Mouse (Mus musculus) olfactory bulb, adult 2 months (tissue): ENCODE data around the gene Synpo2. TPM values are rescaled to one million over a fixed set of nuclear protein-coding genes. Genes with fewer than 3 reads are reported as not detected.

Experiments
- H3K27ac ChIP-seq: fragments of 200-500 bp; 2 replicates; pipeline ENCODE4 v1.5.1; 2012; ENCODE audit warnings: low read depth, low read length; ENCODE audit not compliant: insufficient read depth
- H3K4me1 ChIP-seq: fragments of 200-500 bp; 2 replicates; pipeline ENCODE4 v1.6.1; 2012; ENCODE audit warnings: low read length; ENCODE audit not compliant: control insufficient read depth, insufficient read depth
- H3K4me3 ChIP-seq: fragments of 200-500 bp; 2 replicates; pipeline ENCODE4 v1.5.1; 2012; ENCODE audit warnings: mild to moderate bottlenecking, low read depth, low read length, moderate library complexity; ENCODE audit not compliant: insufficient read depth
- CTCF ChIP-seq: fragments of 200-500 bp; IDR thresholded peaks from 2 replicates; pipeline ENCODE4 v1.5.1; 2012; ENCODE audit warnings: low read depth, mild to moderate bottlenecking, low read length, moderate library complexity; ENCODE audit not compliant: insufficient read depth
- POLR2A ChIP-seq: fragments of 200-500 bp; IDR thresholded peaks from 2 replicates; pipeline ENCODE4 v1.6.1; 2012; ENCODE audit warnings: mild to moderate bottlenecking, low read depth, low read length, moderate library complexity; ENCODE audit not compliant: insufficient read depth
- WGBS: fragments of 180-500 bp; shearing (Covaris S2); methylation state at CpG from one replicate; pipeline ENCODE4 v1.1.7; 2018; 5-methylcytosine and 5-hydroxymethylcytosine counted together
- polyA plus RNA-seq: library from polyadenylated mRNA; stranded (reverse); fragments of >200 nt; gene quantifications from 2 replicates; pipeline ENCODE4 v1.2.4, GENCODE M21; 2012; ENCODE audit warnings: low replicate concordance; ENCODE audit not compliant: missing spikeins, insufficient read depth, insufficient read length

The Synpo2 gene
- polyA plus RNA-seq, 1 experiment: not detected

DNA sequence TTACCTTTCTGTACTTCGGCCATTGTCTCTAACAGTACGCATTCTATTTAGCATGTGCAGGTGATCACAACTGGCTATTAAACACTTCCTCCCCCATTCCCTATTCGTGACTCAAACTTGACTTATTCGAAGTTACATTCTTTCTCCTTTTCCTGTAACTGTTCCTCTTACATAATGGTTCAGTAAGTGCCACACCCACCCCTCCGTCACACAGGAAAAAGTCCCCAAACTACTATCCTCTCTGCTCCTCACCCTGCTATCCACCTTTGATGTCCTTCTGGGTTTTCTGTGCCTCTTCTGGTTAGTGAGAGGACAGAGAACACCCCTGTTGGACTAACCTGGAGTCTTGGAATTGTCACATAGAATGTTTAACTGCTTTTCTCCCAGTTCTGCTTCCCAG is 28.6 kb downstream of the Synpo2 start:
- TF ChIP-seq POLR2A (no peak), CTCF (no peak)
- H3K27ac ChIP-seq: no peak overlapping the region
- H3K4me3 ChIP-seq: no peak overlapping the region
- H3K4me1 ChIP-seq: no peaks in the 10 kb centered on the region
- 77% methylated on average over 5 of the region's 5 CpGs for WGBS

DNA sequence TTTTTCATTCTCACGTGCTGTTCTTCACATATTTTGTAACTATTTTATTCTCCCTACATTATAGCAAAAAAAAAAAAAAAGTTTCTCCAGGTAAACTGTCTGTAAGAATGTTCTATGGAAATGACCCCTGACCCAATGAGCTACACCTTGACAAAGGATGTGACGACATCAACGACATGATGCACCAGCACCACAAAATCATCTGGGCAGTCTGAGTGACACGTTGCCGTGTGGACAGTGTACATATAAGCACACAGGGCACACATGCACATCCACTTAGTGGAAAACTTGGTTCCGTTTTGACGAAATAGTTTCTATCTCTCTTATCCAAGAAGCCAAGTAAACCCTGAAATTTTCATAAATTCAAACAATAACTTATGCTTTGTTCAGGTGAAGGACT is 30.5 kb downstream of the Synpo2 start:
- H3K4me1 ChIP-seq: no peaks in the 10 kb centered on the region
- no peak overlapping the region for H3K4me3 ChIP-seq
- 92% methylated on average over 7 of the region's 7 CpGs for WGBS
- TF ChIP-seq POLR2A (no peak), CTCF (no peak)
- H3K27ac ChIP-seq: no peak overlapping the region

DNA sequence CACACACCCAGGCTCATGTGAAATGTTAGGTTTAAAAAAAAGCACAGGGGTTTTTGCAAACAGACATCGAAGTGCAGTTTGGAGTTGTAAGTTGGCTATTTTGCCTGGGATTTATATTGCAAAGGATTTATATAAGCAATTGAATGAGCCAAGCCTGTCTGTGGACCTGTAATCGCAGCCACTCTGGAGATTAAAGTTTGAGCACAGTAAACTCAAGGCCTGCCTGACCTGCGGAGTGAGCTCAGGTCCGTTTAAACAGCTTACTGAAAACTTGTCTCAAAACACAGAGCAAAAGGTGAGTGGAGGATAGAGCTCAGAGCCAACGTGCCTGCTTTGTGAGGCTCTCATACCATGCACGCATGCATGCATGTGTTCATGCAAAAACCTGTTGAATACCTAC is 30.9 kb downstream of the Synpo2 start:
- H3K4me1 ChIP-seq: no peaks in the 10 kb centered on the region
- WGBS: 64% methylated on average over 6 of the region's 6 CpGs
- no peak overlapping the region for H3K27ac ChIP-seq
- no peak for TF ChIP-seq CTCF
- TF ChIP-seq POLR2A: no peak
- H3K4me3 ChIP-seq: no peak overlapping the region

DNA sequence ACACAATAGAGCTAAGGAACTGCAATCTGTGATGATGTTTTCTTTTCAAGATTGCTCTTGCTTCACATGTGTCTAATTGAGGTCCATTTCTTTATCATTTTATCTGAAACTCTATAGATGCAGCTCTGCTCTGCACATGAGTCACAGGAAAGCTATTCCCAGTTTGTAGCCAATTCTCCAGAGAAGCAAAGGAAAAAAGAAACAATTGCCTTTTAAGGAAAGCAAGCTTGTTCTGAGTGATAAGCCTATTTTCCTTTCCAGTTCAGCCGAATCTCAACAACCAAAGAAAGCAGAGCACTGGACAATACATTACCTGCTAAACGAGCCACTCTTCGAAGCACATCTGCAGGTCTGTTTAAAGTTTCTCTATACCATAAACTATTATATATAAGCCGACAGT is 31.3 kb downstream of the Synpo2 start:
- Histone ChIP-seq H3K4me1 (no peaks in the 10 kb centered on the region), H3K4me3 (no peak overlapping the region), H3K27ac (no peak overlapping the region)
- TF ChIP-seq POLR2A (no peak), CTCF (no peak)
- WGBS: 23% methylated on average over 4 of the region's 4 CpGs

DNA sequence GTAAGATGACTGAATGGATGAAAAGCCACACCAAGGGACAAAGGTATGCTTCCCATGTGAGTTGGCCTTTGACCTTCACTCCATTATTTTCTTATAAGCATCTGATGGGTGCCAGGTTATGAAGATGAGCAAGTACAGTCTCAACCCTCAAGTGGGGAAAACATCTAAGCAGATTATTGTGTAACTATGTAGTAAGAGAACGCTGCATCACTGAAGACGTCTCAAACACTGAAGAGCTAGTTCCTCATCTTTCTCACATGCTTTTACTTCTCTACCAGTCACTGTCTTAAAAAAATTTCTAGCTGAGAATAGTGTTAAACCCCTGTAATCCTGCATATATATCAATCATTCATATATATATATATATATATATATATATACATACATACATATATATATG is 34.2 kb downstream of the Synpo2 start:
- 90% methylated on average over 2 of the region's 2 CpGs for WGBS
- no peaks in the 10 kb centered on the region for H3K4me1 ChIP-seq
- no peak overlapping the region for H3K27ac ChIP-seq
- no peak for TF ChIP-seq CTCF
- TF ChIP-seq POLR2A: no peak
- H3K4me3 ChIP-seq: no peak overlapping the region

DNA sequence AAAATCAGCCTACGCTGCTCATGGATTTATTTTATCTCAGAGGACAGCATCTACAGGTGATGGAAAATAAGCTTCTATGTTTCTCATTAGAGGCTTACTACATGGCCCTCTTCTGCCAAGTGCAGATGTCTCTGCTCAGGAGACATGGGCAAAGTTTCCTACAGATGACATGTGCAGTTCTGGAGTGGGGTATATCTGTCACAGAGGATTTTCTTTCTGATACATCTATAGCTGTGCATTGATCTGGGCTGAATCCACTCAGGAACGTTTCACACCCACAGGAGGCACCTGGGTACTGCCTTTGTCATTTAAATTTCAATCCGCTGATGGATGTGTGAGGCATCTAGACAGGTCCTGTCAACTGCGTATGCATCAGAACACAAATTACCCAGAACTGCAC is 42.2 kb downstream of the Synpo2 start:
- no peak overlapping the region for H3K27ac ChIP-seq
- 76% methylated on average over 4 of the region's 4 CpGs for WGBS
- no peak for TF ChIP-seq CTCF
- no peak for TF ChIP-seq POLR2A
- no peaks in the 10 kb centered on the region for H3K4me1 ChIP-seq
- no peak overlapping the region for H3K4me3 ChIP-seq

DNA sequence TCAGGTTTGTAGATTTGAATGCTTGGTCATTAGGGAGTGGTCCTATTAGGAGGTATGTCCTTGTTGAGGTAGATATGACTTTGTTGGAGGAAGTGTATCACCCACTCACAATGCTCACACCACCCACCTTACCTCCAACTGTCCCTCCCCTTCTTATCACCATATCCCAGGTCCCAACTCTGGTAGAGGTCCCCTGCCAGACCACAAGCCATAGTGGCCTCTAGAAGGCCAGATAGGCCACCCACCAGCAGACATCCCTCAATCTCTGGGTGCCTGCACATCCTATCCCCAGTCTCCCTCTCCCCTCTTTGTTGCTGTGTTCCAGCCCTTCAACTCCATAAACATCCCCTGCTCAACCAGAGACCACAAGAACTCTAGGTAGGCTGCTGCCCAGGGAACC is 44.3 kb downstream of the Synpo2 start:
- Histone ChIP-seq H3K27ac (no peak overlapping the region), H3K4me1 (no peaks in the 10 kb centered on the region), H3K4me3 (no peak overlapping the region)
- no peak for TF ChIP-seq POLR2A
- no peak for TF ChIP-seq CTCF

DNA sequence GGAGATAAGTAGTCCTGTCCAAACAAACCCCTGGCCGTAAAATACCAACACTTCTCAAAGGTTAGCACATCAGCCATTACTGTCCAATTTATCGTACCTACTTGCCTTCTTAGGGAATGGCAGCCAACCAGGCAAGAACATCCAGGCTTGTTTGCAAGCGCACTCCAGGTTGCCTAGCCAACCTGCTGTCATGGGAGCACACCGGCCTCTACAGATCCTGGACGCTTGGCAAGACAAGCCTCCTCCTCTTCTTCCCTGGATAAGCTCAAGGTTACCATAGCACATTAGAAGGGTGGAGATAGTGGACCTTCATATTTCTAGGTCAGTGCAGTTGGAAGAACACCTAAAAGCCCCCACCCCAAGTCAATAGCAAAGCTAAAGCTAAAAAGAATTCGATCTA is 45.6 kb downstream of the Synpo2 start:
- no peak for TF ChIP-seq POLR2A
- TF ChIP-seq CTCF: no peak
- 77% methylated on average over 6 of the region's 6 CpGs for WGBS
- Histone ChIP-seq H3K27ac (no peak overlapping the region), H3K4me3 (no peak overlapping the region), H3K4me1 (no peaks in the 10 kb centered on the region)

DNA sequence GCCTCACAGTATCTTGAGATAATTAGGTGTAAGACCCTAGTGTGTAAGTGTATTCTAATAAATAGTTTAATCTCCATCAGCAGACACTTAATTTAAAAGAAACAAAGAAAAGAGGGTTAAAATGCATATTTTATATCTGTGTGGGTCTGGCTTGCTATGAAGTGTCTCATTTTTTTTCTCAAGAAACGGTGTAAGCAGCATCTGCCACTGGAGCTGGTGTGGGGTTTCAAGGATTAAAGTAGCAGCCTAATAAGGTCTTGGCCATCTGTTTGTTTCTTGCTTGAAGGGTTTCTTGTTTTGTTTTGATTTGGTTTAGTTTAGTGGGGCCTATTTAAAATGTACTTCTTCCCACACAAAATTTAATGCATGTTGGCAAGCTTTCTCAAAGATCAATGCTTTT is 46.1 kb downstream of the Synpo2 start:
- WGBS: 38% methylated on average over 1 of the region's 1 CpGs
- Histone ChIP-seq H3K4me1 (no peaks in the 10 kb centered on the region), H3K4me3 (no peak overlapping the region), H3K27ac (no peak overlapping the region)
- TF ChIP-seq POLR2A (no peak), CTCF (no peak)

DNA sequence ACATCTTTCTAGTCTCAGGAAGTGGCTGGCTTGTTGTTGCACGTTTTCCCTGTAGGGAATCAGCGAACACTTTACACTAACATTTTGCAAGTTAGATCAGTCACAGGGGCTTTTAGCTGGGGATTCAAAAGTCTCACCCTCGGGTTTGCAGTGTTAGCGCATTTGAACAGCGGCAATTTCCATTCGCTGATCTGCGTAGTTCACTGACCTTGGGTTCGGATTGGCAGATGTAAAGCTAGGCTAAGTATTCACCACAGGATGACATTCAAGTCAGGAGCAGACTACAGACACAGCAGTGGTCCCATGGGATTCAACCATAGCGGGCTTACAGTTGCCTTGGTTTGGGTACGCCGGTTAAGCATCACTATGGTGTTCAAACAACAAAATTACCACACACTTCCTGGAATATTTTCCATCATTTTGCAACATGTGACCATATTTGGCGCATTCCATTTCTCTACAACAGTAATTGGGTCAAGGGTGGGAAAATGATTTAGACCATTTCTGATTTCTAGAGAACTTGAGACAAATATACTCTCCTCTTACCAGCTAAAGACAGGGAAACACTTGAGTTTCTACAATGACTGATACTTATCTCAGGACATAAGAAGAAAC is 47.2 kb downstream of the Synpo2 start:
- no peaks in the 10 kb centered on the region for H3K4me1 ChIP-seq
- no peak overlapping the region for H3K27ac ChIP-seq
- no peak overlapping the region for H3K4me3 ChIP-seq
- 88% methylated on average over 12 of the region's 12 CpGs for WGBS
- TF ChIP-seq POLR2A (no peak), CTCF (no peak)
